In the genomic region with DNA sequence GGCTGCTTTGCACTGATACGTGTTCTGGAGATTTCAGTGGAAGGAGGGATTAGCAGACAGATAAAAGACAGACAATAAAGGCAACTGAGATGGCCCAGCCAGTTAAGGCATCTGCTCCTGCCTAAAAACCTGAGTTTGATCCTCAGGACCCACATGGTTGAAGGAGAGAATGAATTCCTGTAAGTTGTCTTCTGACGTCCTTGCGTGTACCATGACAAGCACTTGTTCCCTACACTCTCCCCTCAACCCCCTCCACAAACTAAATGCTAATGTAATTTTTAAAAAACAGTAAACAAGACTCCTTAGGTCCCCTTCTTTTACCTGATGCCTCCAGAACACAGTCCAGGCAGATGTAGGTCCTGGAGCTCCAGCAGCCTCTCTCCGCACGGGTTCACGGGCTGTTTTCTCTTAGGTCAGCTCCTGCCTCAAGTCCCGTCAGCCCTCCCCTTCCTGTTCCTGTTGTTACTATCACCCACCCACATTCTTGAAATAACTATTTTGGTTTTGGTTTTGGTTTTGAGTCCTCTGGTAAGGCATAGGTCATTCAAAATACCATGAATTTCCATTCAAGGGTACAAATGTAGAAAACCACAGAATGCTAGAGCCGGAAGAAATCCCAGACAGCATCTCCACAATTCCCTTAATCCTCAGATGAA, we compare ENCODE assay signal across 9 mouse cellular contexts.
DNase-seq lines count a peak whose midpoint lies in the region; ATAC-seq and TF ChIP-seq lines count a peak whose summit lies in the region.
"Had no signal": no experiment of that assay in that cellular context is flagged by ENCODE, and none has a peak within 500 bp of the region (broad histone marks: within the 10 kb centered on the region; RNA-seq: fewer than 3 reads in every experiment).

No protein-coding gene starts in this region.

- DNase-seq in 3134 (ENCODE audit: extremely low read depth, insufficient read length, low spot score) = peak; percentile 73
- DNase-seq in 3T3-L1 (ENCODE audit: low read depth, low spot score) = peak; percentile 62
- DNase-seq in adrenal gland, postnatal 25 days = no peak
- DNase-seq in adrenal gland, postnatal 36 days = no peak
- DNase-seq: cerebellum, adult 8-10 months had no signal

- no peak overlapping the region for H3K4me2 ChIP-seq in midbrain, embryonic 13.5 days (replicated peaks)
- H3K4me2 ChIP-seq: lung, embryonic 15.5 days had no signal

- no peak for TF ChIP-seq CTCF in bone marrow, adult 2 months (IDR thresholded peaks at IDR 0.05; ENCODE audit: control insufficient read depth, insufficient read depth, low read length)

- no peak overlapping the region for H3K9ac ChIP-seq in midbrain, embryonic 13.5 days (replicated peaks)
- H3K9ac ChIP-seq: lung, embryonic 15.5 days had no signal

- no peaks in the 10 kb centered on the region for H3K27me3 ChIP-seq in midbrain, embryonic 13.5 days
- H3K27me3 ChIP-seq: lung, embryonic 15.5 days had no signal

- TF ChIP-seq POLR2A in bone marrow, adult 2 months (IDR thresholded peaks at IDR 0.05; ENCODE audit: borderline replicate concordance, control insufficient read depth, low read depth, low read length) = no peak

- H3K9me3 ChIP-seq in midbrain, embryonic 13.5 days = no peaks in the 10 kb centered on the region
- H3K9me3 ChIP-seq: lung, embryonic 15.5 days had no signal

- WGBS in bone marrow, adult 2 months = 10% methylated on average over 8 of the region's 8 CpGs
- WGBS in midbrain, embryonic 13.5 days = 90% methylated on average over 8 of the region's 8 CpGs

- peak overlapping the region; percentile 72 for H3K4me3 ChIP-seq in bone marrow, adult 2 months (replicated peaks; ENCODE audit: control insufficient read depth, low read depth, low read length)
- no peak overlapping the region for H3K4me3 ChIP-seq in midbrain, embryonic 13.5 days (replicated peaks)
- H3K4me3 ChIP-seq: lung, embryonic 15.5 days had no signal

- no peak overlapping the region for H3K27ac ChIP-seq in bone marrow, adult 2 months (ENCODE audit: control insufficient read depth, insufficient read depth, low read depth, low read length, poor library complexity)
- no peak overlapping the region for H3K27ac ChIP-seq in midbrain, embryonic 13.5 days
- H3K27ac ChIP-seq: lung, embryonic 15.5 days had no signal

- H3K4me1 ChIP-seq in bone marrow, adult 2 months (ENCODE audit: control insufficient read depth, insufficient read depth, low read length) = no peaks in the 10 kb centered on the region
- H3K4me1 ChIP-seq in midbrain, embryonic 13.5 days (replicated peaks) = no peaks in the 10 kb centered on the region
- H3K4me1 ChIP-seq: lung, embryonic 15.5 days had no signal

- ATAC-seq in megakaryocyte progenitor cell, adult 5-6 weeks (replicated peaks; ENCODE audit: poor library complexity) = peak; percentile 99
- ATAC-seq in midbrain, embryonic 13.5 days = no peak

- H3K36me3 ChIP-seq in midbrain, embryonic 13.5 days = no peaks in the 10 kb centered on the region
- H3K36me3 ChIP-seq: lung, embryonic 15.5 days had no signal

Comparison
In these comparisons a context has a peak if more than half of its experiments do, and no peak if none do; other contexts are left out.
1. DNase-seq: peak in 3134 (single experiment) and 3T3-L1 (single experiment); none in adrenal gland, postnatal 25 days (single experiment) and adrenal gland, postnatal 36 days (0 of 2).